Mouse (Mus musculus) T-helper 2 cell (primary cell): ENCODE measurements around the gene Slit3.

Source experiments
- in situ Hi-C: fragments of 300-600 bp; cut with MboI, MseI; formaldehyde crosslinking; loops from one replicate; pipeline ENCODE4 v1.15.1; 2025; ENCODE audit warnings: high pct_unique_total_duplicates

Slit3 gene

DNA sequence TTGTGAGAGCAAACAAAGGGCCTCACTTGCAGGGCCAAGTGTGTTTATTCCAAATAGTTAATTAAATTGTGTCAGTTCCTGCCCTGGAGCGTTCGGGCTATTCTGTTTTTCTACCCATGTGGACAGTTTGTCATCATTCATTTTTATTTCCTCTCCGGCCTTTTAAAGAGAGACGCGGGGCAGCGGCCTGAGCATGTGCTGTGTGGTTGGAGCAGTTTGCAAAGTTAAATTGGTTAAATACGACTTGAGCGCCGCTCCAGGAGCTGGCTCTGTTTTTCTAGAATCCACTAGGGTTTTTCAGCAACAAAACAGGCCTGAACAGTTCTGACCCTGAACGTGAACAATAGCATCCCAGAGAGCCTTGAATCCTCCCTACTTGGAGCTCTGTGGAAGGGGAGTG is 152.4 kb downstream of the Slit3 start:
- in situ Hi-C loops = no loop called here

DNA sequence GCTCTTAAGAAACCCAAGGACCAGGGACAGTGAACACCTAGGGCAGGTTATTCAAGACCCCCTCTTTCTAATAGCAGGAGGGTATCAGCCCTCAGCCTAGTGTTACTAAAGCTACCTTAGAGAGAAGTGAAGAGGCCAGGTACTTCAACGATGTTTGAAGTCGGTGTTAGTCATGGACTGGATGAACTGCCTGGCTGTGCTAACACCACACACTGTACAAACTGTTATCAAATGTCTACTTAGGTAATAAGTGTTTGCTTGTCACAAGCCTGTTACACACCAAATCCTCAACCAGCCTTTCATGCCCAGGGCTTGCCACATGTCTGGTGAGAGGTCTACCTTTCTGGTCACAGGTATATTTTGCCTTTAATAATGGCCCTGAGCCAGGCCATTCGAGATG is 153.0 kb downstream of the Slit3 start:
- in situ Hi-C loops = no loop called here

DNA sequence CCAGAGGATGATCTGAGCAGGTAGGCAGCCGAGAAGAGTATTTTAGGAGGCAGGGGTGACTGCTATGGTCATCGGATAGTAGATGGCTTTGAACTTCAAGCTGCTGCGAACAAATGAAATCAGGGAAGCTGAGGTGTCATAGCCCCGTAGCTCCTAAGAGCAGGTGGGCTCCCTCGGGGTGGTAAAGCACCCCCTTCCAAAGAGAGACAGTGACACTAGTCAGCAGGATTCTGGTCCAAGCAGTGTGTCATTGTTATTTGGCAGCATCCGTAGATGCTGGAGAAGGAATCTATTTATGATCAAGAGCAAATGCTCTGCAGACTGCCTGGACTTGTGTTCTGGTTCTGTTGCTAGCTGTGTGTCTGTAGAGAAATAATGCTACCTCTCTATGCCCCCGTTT is 154.3 kb downstream of the Slit3 start:
- in situ Hi-C loops = no loop called here

GRCm38 (mm10) chr11:35276001-35276400 is 155.0 kb downstream of the Slit3 start:
- in situ Hi-C loops = no loop called here

- in situ Hi-C loops = no loop called here
Observed at GRCm38 (mm10) chr11:35278128-35278769, 157.2 kb downstream of the Slit3 start.

- in situ Hi-C loops = no loop called here
Observed at GRCm38 (mm10) chr11:35280826-35281225, 159.8 kb downstream of the Slit3 start.

DNA sequence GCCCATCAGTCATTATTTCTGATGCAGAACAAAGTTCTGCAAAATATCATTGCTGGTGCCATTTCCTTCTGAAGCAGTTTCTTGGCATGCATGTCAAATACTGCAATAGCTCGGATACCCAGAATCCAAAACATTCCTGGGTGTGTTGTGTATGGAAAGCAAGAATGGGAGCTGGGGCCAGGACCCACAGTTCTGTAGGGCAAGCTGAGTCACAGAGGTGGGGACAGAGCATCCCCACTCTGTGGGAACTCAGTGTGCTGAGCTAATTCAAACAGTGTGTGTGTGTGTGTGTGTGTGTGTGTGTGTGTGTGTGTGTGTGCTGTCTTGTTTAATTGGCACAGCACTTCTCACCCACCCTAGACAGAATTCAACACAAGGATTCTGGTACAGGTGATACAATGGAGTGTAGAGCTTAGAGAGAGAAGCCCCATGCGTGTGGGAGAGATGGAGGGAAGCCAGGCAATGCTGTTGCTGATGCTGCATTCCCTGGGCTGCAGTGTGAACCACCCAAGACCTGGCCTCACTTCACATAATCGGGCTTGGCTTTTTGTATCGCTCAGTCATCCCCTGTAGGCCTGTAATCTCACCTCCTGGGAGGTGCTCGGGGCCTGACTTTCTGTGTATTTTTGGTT is 161.1 kb downstream of the Slit3 start:
- in situ Hi-C loops = no loop called here

DNA sequence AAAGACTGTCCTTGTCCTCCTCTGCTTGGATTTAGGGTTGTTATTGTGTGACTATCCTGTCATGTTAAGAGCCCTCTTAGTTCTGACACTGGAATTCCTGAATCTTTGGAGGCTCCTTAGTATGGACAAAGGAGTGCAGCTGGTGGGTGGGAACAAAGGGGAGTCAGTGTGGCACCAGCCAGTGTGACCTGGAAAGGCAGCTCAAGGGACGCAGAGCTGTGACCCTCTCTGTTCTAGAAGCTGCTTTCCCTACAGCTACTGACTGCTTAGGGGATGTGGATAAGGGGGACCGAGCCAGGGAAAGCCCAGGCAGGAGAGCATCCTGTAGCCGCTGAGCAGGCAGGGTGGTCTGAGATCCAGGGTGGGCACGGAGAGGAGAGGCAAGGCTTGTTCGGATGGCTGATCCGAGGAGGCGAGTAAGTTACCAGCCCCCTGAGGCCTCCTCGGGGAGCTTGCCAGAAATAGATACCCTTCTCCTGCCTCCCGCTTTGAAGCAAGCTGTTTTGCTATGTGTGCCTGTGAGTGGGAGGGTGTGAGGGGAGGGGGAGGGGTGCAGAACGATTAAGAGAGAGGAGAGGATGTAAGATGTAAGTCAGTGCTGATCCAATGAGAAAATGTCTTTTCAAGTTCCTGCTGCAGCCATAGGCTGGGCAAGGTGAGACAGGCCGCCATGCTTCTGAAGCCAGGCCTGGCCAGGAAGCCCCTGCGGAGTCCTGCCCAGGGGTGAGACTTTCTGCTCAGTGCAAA is 162.0 kb downstream of the Slit3 start:
- in situ Hi-C loops = no loop called here

DNA sequence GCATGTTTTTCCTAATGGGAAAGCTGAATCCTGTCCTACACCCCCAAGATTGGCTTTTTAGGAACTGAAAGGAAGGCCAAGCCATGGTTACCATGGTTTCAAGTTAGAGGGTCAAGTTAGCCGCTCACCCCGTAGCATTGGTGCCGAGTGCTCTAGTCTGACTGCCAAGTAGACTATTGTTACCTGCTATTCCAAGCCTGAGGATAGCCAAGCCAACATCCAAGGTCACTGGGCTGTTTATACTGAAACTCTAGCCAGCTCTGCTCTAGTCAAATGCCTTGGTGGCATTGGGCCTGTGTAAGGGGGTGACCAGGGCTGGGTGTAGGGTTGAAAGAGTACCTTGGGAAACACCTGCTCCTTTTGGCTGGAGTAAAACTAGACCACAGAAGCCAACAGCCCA is 162.7 kb downstream of the Slit3 start:
- in situ Hi-C loops = no loop called here

GRCm38 (mm10) chr11:35286578-35287390 is 165.8 kb downstream of the Slit3 start:
- in situ Hi-C loops = no loop called here

- in situ Hi-C loops = no loop called here
Observed at GRCm38 (mm10) chr11:35288056-35288455, 167.0 kb downstream of the Slit3 start.

- in situ Hi-C loops = no loop called here
Observed at GRCm38 (mm10) chr11:35288761-35289278, 167.8 kb downstream of the Slit3 start.

DNA sequence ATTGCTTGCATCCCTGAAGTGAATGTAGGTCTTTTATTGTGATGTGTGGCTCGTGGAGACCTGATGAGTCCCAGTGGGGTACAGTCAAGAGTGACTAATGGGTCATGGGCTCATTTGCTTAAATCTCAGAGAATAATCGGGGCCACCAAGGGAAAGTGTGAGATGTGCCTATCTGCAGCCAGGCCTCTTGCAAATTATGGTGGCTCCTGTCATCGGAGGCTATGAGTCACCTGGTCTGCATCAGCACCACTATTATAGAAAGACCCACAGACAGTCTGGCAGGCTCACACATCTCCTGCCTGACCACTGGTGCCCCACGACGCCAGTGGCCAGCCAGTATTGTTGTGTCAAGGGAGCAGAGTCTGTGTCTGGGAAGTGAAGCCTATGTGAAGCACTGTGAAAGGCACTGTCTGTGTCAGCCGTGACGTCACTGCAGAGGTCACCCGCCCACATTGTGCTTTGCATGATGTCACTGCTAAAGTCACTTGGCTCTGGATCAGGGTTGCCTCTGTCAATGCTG is 171.3 kb downstream of the Slit3 start:
- in situ Hi-C loops = no loop called here

DNA sequence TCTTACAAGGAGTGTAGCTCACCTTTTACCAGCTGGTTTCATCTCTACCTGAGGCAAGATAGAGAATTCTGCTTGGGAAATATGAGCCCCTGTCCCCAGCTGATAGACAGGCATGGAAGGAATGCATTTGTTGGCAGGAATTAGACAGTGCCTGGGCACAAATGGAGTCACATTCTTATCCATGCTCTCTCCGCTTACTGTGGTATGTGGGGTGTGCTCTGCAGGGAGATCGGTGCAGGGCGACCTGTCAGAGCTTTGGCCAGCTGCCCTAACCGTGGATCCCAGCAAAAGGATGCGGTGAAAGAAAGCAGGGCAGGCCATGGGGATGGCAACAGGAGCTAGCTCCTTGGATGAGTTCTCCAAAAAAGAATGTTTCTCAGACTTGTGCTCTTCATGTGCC is 172.2 kb downstream of the Slit3 start:
- in situ Hi-C loops = no loop called here

- in situ Hi-C loops = no loop called here
Observed at GRCm38 (mm10) chr11:35294670-35295069, 173.6 kb downstream of the Slit3 start.

DNA sequence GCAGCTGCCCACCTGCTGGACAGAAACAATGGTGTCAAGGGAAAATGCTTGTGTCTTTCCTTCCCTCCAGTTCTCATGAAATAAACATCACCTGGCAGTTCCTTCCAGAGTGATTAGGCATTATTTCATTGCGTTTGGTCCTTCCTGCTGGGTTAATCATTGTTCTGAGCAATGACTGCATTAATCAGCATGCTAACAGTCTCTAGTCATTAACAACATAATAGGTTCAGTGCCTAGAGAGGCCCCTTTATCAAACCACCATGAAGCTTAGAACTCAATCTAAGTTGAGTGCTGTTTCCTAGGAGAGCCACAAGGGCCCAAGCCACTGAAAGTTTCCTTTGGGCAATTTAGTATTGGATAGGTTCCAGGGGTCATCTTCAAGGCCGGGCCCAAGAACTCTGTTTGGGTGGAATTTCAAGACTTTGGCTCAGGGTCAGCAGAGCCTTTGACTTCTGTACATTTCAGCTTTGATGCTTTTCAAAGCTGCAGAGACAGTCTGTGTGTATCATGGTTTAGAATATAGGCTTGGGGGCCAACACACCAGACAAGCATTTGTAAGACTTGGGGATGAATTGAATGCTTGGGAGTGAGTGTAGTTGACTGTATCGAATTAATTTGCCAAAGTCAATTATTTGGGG is 174.3 kb downstream of the Slit3 start:
- in situ Hi-C loops = no loop called here

DNA sequence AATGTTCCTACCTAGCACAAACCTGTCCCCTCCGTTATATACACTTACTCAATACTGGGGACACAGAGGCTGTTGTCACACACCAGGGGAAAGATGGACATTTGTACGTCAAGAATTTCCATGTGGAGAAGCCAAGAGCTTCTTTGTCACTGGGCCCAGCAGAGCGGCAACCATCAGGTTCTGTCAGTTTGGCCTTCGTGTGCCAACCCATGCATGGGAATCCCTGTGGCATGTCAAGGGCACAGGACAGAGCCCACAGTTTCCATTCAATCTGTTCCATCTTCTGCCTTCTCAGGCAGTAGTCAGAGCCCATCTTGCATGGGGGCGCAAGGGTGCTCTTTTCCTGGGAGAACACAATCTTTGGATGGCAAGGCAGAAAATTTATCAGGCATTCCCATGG is 175.8 kb downstream of the Slit3 start:
- in situ Hi-C loops = no loop called here

DNA sequence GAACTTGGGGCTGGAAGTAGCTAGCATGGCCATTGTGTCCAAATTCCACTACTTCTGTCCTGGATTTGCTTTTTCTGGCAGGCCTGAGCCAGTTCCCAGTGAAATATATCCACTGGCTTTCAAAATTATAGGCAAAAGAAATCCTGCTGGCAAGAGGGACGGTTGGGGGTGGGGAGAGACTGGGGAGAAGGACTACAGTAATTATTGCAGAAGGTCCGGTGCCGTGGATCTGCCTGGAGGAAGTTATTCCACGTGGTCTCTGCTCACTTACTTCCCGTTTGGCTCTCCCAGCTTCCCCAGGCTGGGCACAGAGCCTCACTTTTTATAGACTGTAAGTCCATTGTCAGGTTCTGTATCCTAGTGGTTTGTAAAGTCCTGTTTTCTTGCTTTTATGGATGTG is 176.3 kb downstream of the Slit3 start:
- in situ Hi-C loops = no loop called here

DNA sequence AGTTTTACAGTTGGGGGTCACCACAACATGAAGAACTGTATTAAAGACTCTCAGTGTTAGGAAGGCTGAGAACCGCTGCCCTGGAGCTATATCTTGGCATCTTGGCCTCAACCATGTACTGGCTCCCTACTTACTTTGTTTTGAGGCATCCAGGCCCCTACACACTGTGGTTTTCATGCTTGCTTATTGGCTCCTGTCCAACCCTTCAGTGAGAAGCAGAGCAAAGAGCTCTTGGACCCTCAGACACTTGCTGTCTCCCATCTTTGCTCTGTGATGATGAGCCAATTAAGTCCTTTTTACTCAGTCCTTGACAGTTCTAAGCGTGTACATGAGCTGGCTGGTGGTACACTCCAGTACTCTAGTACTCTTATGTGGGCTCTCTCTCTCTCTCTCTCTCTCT is 177.5 kb downstream of the Slit3 start:
- in situ Hi-C loops = no loop called here

- in situ Hi-C loops = no loop called here
Observed at GRCm38 (mm10) chr11:35299857-35300375, 178.9 kb downstream of the Slit3 start.

GRCm38 (mm10) chr11:35302272-35302671 is 181.2 kb downstream of the Slit3 start:
- in situ Hi-C loops = no loop called here
